Mouse (Mus musculus) mammary gland, adult 2 months (tissue): ENCODE data around the gene Fdx1l. TPM values are rescaled to one million over a fixed set of nuclear protein-coding genes. Genes with fewer than 3 reads are reported as not detected.

Experiments used
- polyA plus RNA-seq: library from polyadenylated mRNA; depleted of rRNA; stranded (reverse); fragments of >200 nt; gene quantifications from 2 replicates; pipeline ENCODE4 v1.2.3, GENCODE M21; 2012; ENCODE audit warnings: low replicate concordance; rRNA removed

Gene Fdx1l
- 48.8 and 76.4 TPM in 2 replicates for polyA plus RNA-seq

DNA sequence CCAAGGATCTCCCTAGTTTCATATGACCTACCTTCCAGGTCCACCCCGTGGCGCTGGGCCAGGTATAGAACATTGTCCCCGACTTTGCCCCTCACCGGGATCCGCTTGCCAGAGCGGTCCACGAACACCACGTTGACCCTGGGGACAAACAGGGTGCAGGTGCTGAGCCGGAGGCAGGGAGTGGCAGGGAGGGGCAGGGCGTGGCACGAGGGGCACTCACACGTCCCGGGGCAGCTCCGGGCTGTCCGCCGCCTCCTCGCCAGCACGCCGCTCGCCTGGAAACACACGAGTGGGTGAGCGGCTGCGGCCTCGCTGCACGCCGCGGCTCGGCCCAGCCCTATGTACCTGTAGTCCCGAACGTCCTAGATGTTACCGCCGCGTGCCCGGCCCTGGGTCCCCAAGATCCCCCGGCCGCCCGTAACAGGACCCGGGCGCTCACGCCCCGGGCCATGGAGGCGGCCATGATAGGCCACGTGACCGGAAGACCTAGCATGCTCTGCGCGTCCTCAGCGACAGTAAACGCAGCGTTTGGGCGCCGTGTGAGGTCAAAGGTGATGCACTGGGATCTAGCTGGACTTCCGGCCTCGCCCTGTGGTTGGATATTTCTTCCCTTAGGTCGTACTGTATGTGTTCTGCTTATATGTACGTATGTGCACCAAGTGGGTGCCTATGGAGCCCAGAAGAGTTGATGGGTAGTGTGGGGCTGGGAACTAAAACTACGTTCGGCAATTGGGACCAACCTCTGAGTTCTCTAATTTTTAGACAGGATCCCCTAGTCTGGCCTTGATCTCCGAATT is at the start of gene Fdx1l, which contains the start of gene Gm49373:
Gene Fdx1l (minus strand): TSS at position 571 of the 797 bp plus-strand sequence.
Gene Gm49373 (minus strand): TSS at position 53 of the 797 bp plus-strand sequence.

DNA sequence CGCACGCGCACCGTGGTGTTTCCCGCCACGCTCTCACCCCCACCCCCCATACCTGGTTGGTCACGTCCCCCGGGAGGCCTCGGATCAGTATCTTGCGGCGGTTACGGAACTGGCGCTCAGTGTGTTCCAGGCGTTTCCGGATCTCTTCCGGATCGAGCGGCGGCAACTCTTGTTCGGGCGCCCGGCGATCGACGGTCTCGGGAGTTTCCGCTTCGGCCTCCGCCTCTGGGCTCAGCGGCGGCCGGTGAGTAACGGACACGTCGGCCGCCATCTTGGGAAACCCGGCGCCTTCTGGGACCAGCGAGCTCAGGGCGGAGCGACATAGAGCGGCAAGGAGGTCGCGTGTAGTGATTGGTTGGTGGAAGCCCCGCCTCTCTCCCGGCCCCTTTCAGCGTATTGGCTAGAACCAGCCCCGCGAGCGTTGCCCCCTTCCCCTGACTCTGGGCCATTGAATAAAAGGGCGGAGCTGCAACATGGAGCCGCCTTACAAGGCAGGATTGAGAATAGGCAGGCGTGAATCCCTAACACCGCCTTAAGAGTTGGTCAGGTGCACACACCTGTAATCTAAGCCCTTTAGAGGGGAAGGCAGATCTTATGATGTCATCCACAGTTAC is 18.4 kb upstream of the Fdx1l start, which contains the start of the genes Gm38431 and Raver1:
Gene Gm38431 (minus strand): TSS at position 291 of the 614 bp plus-strand sequence.
Gene Raver1 (minus strand): TSS at position 302 of the 614 bp plus-strand sequence.

DNA sequence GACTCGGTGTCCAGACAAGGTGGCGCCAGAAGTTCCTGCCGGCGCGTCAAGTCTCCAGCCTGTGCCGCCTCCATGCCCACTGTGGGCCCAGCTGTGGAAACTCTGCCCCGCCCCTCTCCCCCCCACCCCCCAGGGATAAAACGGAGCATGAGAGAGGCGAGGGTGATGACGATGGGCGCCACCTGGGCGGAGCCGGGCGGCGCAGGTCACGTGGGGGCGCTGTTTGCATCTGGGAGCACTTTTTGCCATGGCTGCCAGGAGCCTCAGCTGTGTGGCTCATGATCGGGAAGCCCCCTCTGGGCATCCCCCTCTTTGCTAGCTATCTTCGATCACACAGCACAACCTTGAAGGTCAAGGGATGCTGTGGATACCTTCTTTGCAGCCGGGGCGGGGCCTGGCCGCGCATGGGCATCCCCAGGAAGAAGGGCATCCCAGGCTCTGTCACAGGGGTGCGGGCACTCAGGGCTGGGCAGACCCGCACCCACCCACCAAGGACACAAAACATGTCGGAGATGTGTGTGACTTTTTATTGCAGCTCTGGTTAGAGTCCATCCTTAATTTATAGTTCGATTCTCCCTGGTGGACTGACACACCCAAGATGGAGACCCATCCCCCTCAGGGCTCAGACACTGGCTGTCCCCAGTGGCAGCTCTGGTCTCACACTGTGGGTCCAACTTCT is 6.3 kb downstream of the Fdx1l start, which contains the start of gene Zglp1:
Gene Zglp1 (minus strand): TSS at position 88 of the 679 bp plus-strand sequence.

DNA sequence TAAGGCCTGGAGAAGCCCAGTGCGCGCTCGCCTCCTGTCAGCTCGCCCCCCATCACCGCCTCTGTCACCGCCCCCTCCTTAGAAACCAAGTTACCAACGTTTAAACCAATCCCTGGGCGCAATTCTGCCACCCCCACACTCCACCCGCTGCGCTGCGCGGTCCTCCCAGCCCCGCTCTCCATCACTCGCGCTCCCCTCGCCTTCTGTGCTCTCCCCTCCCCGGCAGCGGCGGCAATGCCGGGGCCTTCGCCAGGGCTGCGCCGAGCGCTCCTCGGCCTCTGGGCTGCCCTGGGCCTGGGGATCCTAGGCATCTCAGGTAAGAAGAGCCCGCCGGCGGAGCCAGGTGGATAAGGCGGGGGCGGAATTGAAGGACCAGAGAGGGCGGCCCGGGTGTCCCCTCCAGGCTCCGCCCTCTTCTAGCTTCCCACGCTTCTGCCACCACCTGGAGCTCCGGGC is 41.5 kb downstream of the Fdx1l start, which contains the start of gene Icam5:
Gene Icam5 (plus strand): TSS at position 178 of the 456 bp plus-strand sequence.

DNA sequence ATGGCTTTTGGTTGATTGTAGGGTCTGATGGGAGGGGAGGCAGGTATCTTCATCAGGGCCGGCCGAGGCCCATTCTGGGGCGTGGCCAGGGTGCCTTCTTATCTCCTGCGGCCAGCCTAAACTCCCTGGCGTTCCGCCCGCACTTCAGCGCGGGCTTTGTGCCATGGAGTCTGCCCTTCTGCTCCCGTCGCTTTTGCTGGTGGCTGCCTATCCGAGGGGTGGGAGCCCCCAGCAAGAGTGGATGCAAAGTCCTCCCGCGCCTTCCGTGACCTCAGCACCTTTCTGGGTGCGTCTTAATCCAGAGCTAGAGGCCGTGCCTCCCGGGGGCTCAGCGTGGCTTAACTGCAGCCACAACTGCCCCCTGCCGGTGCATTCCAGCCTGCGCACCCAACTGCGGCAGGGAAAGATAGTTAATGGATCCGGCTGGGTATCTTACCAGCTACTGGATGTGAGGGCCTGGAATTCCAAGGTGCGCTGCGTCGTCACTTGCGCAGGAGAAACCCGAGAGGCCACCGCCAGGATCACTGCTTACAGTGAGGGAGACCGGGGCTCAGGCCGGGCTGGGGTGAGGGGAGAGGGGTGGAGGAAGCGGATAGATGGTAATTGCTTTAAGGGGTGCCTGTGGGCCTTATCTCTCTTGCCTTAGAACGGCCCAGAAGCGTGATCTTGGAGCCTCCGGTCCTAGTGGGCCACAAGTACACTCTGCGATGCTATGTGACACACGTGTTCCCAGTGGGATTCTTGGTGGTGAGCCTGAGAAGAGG is 43.9 kb downstream of the Fdx1l start, which contains the start of gene Icam4:
Gene Icam4 (plus strand): TSS at position 83 of the 764 bp plus-strand sequence.

Other genes starting within 250 kb of the Fdx1l start
- 84.0 and 147 TPM in 2 replicates for gene A230050P20Rik, start 205.0 kb downstream of the Fdx1l start, polyA plus RNA-seq
- 7.2 and 8.4 TPM in 2 replicates for gene Angptl6, start 193.9 kb downstream of the Fdx1l start, polyA plus RNA-seq
- gene Ppan, start 185.4 kb downstream of the Fdx1l start, polyA plus RNA-seq, result 50.9 and 110 TPM in 2 replicates
- 83.8 and 108 TPM in 2 replicates for gene Eif3g, start 175.0 kb downstream of the Fdx1l start, polyA plus RNA-seq
- gene Dnmt1, start 113.7 kb downstream of the Fdx1l start, polyA plus RNA-seq, result 22.5 and 37.3 TPM in 2 replicates
- 16.7 and 18.1 TPM in 2 replicates for gene S1pr2, start 96.8 kb downstream of the Fdx1l start, polyA plus RNA-seq
- 121 and 137 TPM in 2 replicates for gene Mrpl4, start 70.9 kb downstream of the Fdx1l start, polyA plus RNA-seq
- 38.8 and 51.8 TPM in 2 replicates for gene Icam1, start 57.6 kb downstream of the Fdx1l start, polyA plus RNA-seq
- gene Icam4, start 44.2 kb downstream of the Fdx1l start, polyA plus RNA-seq, result 0.84 and 1.0 TPM in 2 replicates
- 0.50 and 1.5 TPM in 2 replicates for gene Icam5, start 41.5 kb downstream of the Fdx1l start, polyA plus RNA-seq
- gene Zglp1, start 6.5 kb downstream of the Fdx1l start, polyA plus RNA-seq, result not detected in 2 replicates
- 0.12 and 0.17 TPM in 2 replicates for gene Gm49373, start 518 bp downstream of the Fdx1l start, polyA plus RNA-seq
- 2.9 and 25.7 TPM in 2 replicates for gene Gm38431, start 18.4 kb upstream of the Fdx1l start, polyA plus RNA-seq
- gene Raver1, start 18.4 kb upstream of the Fdx1l start, polyA plus RNA-seq, result 50.6 and 85.3 TPM in 2 replicates
- 37.7 and 50.2 TPM in 2 replicates for gene Tyk2, start 57.6 kb upstream of the Fdx1l start, polyA plus RNA-seq
- gene Cdc37, start 76.4 kb upstream of the Fdx1l start, polyA plus RNA-seq, result 40.9 and 42.1 TPM in 2 replicates
- 15.3 and 24.3 TPM in 2 replicates for gene Pde4a, start 92.1 kb upstream of the Fdx1l start, polyA plus RNA-seq
- gene Keap1, start 165.7 kb upstream of the Fdx1l start, polyA plus RNA-seq, result 76.5 and 140 TPM in 2 replicates
- gene S1pr5, start 174.8 kb upstream of the Fdx1l start, polyA plus RNA-seq, result 2.3 and 3.1 TPM in 2 replicates
- 40.1 and 41.1 TPM in 2 replicates for gene Atg4d, start 191.7 kb upstream of the Fdx1l start, polyA plus RNA-seq
- gene Kri1, start 214.4 kb upstream of the Fdx1l start, polyA plus RNA-seq, result 15.0 and 28.0 TPM in 2 replicates
- gene Cdkn2d, start 217.8 kb upstream of the Fdx1l start, polyA plus RNA-seq, result 35.4 and 64.8 TPM in 2 replicates
- gene Ap1m2, start 238.7 kb upstream of the Fdx1l start, polyA plus RNA-seq, result 13.0 and 16.7 TPM in 2 replicates
- gene Slc44a2, start 247.1 kb upstream of the Fdx1l start, polyA plus RNA-seq, result 95.6 and 161 TPM in 2 replicates